Mouse (Mus musculus): Measurements from ENCODE around the gene C2cd2l. TPM values are rescaled to one million over a fixed set of nuclear protein-coding genes. Genes with fewer than 3 reads are reported as not detected.

C2cd2l gene
- polyA plus RNA-seq, 1 experiment from 2014 or later: 7.5 TPM

DNA sequence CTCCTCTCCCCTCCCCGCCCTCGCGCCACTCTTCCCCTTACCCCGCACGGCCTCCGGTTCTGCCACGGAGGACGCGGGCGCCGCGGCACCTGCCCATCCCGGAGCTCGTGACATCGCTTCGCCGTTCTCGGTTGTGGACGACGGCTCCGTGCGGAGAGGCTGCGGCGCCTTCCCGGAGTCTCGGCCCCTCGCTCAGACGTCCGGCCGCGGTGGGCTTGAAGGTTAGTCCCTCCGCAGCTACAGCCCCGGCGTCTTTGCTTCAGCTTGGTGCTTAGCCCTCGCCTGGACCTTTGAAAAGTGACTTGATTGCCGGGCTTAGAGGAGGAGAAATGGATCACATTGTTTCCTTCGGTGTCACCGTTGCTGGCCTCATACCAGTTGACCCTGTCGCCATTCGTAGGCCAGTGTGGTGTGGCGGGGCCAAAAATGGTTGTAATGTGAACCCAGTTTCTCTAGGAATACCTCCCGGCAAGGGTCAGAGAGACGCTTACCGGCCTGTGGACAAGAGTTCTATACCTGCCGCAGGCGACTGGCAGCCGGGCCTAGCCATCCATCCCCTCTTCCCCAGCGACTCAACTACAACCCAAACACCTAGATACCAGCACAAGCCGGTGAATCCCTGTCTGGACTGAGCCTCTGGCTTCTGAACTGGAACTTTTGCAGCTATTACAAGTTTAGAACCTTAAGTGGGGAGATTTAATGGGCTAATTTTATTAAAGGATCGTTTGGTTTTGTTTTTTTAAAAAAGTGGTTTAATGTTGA is 15.4 kb upstream of the C2cd2l start:
- ATAC-seq (ENCODE audit: low FRiP score, low TSS enrichment): peak; percentile 14; the same call in 1 of the 2 replicates
- no peak for TF ChIP-seq EP300 (optimal IDR thresholded peaks at IDR 0.05)
- no peak for TF ChIP-seq CTCF (IDR thresholded peaks at IDR 0.05; ENCODE audit: low read depth)
- Histone ChIP-seq H3K27me3 (ENCODE audit: control insufficient read depth, insufficient read depth, low read length) (no peaks in the 10 kb centered on the region), H3K36me3 (ENCODE audit: control insufficient read depth, insufficient read depth, low read length) (peaks cover 24% of the 10 kb centered on the region; the same call in 1 of the 2 replicates), H3K9ac (ENCODE audit: low read length) (peak overlapping the region; percentile 91), H3K4me1 (replicated peaks; ENCODE audit: control insufficient read depth, insufficient read depth) (no peaks in the 10 kb centered on the region), H3K27ac (replicated peaks) (peak overlapping the region; percentile 92), H3K4me3 (ENCODE audit: low read depth, low read length) (peak overlapping the region; percentile 78), H3K9me3 (ENCODE audit: control insufficient read depth, low read length) (no peaks in the 10 kb centered on the region), H3K4me2 (replicated peaks; ENCODE audit: low read depth) (peak overlapping the region; percentile 94)
- WGBS: under 1% methylated on average over 50 of the region's 50 CpGs
- peak; percentile 39 for DNase-seq (ENCODE audit: low spot score)

DNA sequence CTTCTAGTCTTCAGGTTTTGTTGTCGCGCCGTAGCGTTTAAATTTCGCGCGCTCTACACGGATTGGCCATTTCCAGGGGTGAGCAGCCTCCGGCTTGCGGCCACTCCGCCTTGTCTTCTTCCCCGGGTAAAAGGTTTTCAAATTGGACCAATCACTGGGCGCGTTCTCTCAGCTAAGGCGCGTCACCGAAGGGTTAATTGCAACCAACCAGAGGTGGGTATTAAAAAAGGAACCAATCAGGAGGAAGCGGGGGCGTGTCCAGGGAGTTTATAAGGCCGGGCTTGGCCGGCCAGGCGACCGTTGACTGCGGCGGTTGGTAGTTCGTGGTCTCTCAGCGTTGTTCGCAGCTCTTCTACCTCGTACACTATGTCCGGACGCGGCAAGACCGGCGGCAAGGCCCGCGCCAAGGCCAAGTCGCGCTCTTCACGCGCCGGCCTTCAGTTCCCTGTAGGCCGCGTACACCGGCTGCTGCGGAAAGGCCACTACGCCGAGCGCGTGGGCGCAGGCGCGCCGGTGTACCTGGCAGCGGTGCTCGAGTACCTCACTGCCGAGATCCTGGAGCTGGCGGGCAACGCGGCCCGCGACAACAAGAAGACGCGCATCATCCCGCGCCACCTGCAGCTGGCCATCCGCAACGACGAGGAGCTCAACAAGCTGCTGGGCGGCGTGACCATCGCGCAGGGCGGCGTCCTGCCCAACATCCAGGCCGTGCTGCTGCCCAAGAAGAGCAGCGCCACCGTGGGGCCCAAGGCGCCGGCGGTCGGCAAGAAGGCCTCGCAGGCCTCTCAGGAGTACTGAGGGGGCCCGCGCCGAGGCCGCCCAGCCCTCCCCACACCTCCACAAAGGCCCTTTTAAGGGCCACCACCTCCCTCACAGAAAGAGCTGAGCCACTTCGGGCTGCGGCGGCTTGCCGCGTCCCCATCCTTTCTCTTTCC is 14.6 kb upstream of the C2cd2l start, which contains the start of gene H2afx:
H2afx (plus strand) TSS at position 299 of the 935 bp plus-strand sequence.
- Histone ChIP-seq H3K4me1 (replicated peaks; ENCODE audit: control insufficient read depth, insufficient read depth) (no peaks in the 10 kb centered on the region), H3K9ac (ENCODE audit: low read length) (peak within 1 kb of the TSS; percentile 91), H3K27ac (replicated peaks) (peak within 1 kb of the TSS; percentile 92), H3K4me2 (replicated peaks; ENCODE audit: low read depth) (peak within 1 kb of the TSS; percentile 94), H3K36me3 (ENCODE audit: control insufficient read depth, insufficient read depth, low read length) (peaks cover 24% of the 10 kb centered on the region; the same call in 1 of the 2 replicates), H3K9me3 (ENCODE audit: control insufficient read depth, low read length) (no peaks in the 10 kb centered on the region), H3K4me3 (ENCODE audit: low read depth, low read length) (peak within 1 kb of the TSS; percentile 78), H3K27me3 (ENCODE audit: control insufficient read depth, insufficient read depth, low read length) (no peaks in the 10 kb centered on the region)
- peak; percentile 98 for DNase-seq (ENCODE audit: low spot score)
- TF ChIP-seq EP300 (optimal IDR thresholded peaks at IDR 0.05) (peak; percentile 54), CTCF (IDR thresholded peaks at IDR 0.05; ENCODE audit: low read depth) (peak; percentile 75)
- peak; percentile 95 for ATAC-seq (ENCODE audit: low FRiP score, low TSS enrichment)
- under 1% methylated on average over 68 of the region's 91 CpGs for WGBS

DNA sequence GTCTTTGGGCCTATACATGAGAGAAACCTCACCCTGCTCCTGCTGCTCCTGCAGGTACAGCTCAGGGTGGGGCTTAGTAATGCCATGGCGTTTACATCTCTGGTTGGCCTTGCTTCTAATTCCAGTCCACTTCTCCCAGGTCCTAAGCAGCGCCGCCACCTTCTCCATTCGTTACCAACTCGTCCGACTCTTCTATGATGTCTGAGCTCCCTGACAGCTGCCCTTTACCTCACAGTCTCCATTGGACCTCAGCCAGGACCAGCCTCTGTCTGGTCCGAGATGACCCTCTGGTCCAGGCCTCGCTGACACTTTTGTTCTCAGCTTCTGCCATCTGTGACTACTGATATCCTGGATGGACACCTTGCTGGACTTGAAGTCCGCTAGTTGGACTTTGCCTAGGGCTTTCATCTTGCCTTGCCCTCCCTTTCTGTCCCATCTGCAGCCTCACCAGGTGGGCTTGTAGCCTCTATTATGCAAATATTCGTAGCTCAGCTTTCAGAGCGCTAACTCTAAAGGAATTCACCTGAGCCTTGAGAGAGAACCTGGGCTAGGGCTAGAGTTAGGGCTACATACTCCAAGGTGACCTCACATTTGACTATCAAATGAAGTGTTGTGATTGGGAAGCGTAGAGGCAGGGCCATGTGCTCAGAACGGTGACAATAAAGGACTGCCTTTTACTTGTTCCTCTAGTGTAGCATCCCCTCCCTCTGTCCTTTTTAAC is 13.0 kb upstream of the C2cd2l start:
- H3K4me3 ChIP-seq (ENCODE audit: low read depth, low read length): no peak overlapping the region
- no peaks in the 10 kb centered on the region for H3K4me1 ChIP-seq (replicated peaks; ENCODE audit: control insufficient read depth, insufficient read depth)
- H3K9ac ChIP-seq (ENCODE audit: low read length): no peak overlapping the region
- H3K9me3 ChIP-seq (ENCODE audit: control insufficient read depth, low read length): no peaks in the 10 kb centered on the region
- H3K27me3 ChIP-seq (ENCODE audit: control insufficient read depth, insufficient read depth, low read length): no peaks in the 10 kb centered on the region
- ATAC-seq (ENCODE audit: low FRiP score, low TSS enrichment): no peak
- H3K36me3 ChIP-seq (ENCODE audit: control insufficient read depth, insufficient read depth, low read length): peaks cover 21% of the 10 kb centered on the region; the same call in 1 of the 2 replicates
- H3K27ac ChIP-seq (replicated peaks): no peak overlapping the region
- 95% methylated on average over 13 of the region's 13 CpGs for WGBS
- no peak overlapping the region for H3K4me2 ChIP-seq (replicated peaks; ENCODE audit: low read depth)
- DNase-seq (ENCODE audit: low spot score): no peak
- TF ChIP-seq CTCF (IDR thresholded peaks at IDR 0.05; ENCODE audit: low read depth) (no peak), EP300 (optimal IDR thresholded peaks at IDR 0.05) (no peak)

DNA sequence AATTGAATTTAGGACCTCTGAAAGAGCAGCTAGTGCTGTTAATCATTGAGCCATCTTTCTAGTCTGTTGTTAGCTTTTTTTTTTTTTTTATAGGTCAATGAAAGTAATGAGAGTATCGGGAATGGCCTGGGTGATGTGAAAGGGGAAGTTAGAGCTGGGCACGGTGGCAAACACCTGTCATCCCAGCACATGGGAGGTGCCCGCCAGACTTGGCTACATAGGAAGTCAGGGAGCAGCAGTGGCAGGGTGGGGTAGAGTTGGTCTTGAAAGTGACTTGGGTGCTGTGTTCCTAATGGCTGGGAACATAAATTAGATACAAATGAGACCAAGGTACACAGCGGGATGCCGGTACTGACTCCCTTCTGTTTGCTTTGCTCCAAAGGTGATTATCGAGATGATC is 10.7 kb upstream of the C2cd2l start:
- WGBS: 86% methylated on average over 6 of the region's 6 CpGs
- H3K4me3 ChIP-seq (ENCODE audit: low read depth, low read length): no peak overlapping the region
- H3K9me3 ChIP-seq (ENCODE audit: control insufficient read depth, low read length): no peaks in the 10 kb centered on the region
- H3K4me2 ChIP-seq (replicated peaks; ENCODE audit: low read depth): no peak overlapping the region
- no peak overlapping the region for H3K9ac ChIP-seq (ENCODE audit: low read length)
- no peak for TF ChIP-seq EP300 (optimal IDR thresholded peaks at IDR 0.05)
- no peak for TF ChIP-seq CTCF (IDR thresholded peaks at IDR 0.05; ENCODE audit: low read depth)
- no peak overlapping the region for H3K27ac ChIP-seq (replicated peaks)
- H3K27me3 ChIP-seq (ENCODE audit: control insufficient read depth, insufficient read depth, low read length): no peaks in the 10 kb centered on the region
- H3K36me3 ChIP-seq (ENCODE audit: control insufficient read depth, insufficient read depth, low read length): peaks cover 15% of the 10 kb centered on the region; the same call in 1 of the 2 replicates
- no peak for ATAC-seq (ENCODE audit: low FRiP score, low TSS enrichment)
- H3K4me1 ChIP-seq (replicated peaks; ENCODE audit: control insufficient read depth, insufficient read depth): no peaks in the 10 kb centered on the region; the same call in 1 of the 2 replicates
- no peak for DNase-seq (ENCODE audit: low spot score)

DNA sequence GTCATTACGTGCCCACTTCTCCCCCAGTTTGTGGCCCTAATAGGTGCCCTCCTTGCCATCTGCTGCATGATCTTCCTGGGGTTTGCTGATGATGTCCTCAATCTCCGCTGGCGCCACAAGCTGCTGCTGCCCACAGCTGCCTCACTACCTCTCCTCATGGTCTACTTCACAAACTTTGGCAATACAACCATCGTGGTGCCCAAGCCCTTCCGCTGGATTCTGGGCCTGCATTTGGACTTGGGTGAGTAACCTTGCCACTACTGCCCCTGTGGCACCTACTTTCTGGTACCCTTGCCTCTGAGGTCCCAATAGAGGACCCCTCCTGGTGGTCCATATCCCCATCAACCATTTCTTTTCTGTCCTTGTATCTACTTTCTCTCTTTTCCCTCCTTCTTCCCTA is 7.8 kb upstream of the C2cd2l start:
- DNase-seq (ENCODE audit: low spot score) (no peak), ATAC-seq (ENCODE audit: low FRiP score, low TSS enrichment) (no peak)
- Histone ChIP-seq H3K4me1 (replicated peaks; ENCODE audit: control insufficient read depth, insufficient read depth) (no peaks in the 10 kb centered on the region; the same call in 1 of the 2 replicates), H3K36me3 (ENCODE audit: control insufficient read depth, insufficient read depth, low read length) (peaks cover 9% of the 10 kb centered on the region; the same call in 1 of the 2 replicates), H3K4me3 (ENCODE audit: low read depth, low read length) (no peak overlapping the region; the same call in 1 of the 2 replicates), H3K9me3 (ENCODE audit: control insufficient read depth, low read length) (no peaks in the 10 kb centered on the region), H3K27me3 (ENCODE audit: control insufficient read depth, insufficient read depth, low read length) (no peaks in the 10 kb centered on the region), H3K9ac (ENCODE audit: low read length) (no peak overlapping the region), H3K4me2 (replicated peaks; ENCODE audit: low read depth) (peak overlapping the region; percentile 71), H3K27ac (replicated peaks) (no peak overlapping the region)
- TF ChIP-seq EP300 (optimal IDR thresholded peaks at IDR 0.05): no peak
- TF ChIP-seq CTCF (IDR thresholded peaks at IDR 0.05; ENCODE audit: low read depth): no peak
- 90% methylated on average over 5 of the region's 5 CpGs for WGBS

All from stomach, postnatal 0 days (tissue).